Mouse (Mus musculus): ENCODE data around the gene Mertk.
"Not testable (repeated sequence)": the region's sequence is repeated elsewhere in the genome, so short reads cannot be mapped to it uniquely, and the experiment has no call there.

Gene Mertk

GRCm38 (mm10) chr2:128698693-128699181 is at the start of gene Mertk:
Gene Mertk (plus strand): TSS chr2:128698956.
- peak; percentile 11 to 48 for DNase-seq (ENCODE audit: low spot score in 2 of 2)

- DNase-seq (ENCODE audit: low spot score in 2 of 2) = no peak
Observed at GRCm38 (mm10) chr2:128680661-128681060, 18.1 kb upstream of the Mertk start.

- peak; percentile 75 to 91 for DNase-seq (ENCODE audit: low spot score in 2 of 2)
Observed at GRCm38 (mm10) chr2:128686921-128687557, 11.7 kb upstream of the Mertk start, which contains the start of gene Anapc1. Gene Anapc1 (minus strand): TSS chr2:128687391.

GRCm38 (mm10) chr2:128687558-128688120 is 11.1 kb upstream of the Mertk start:
- DNase-seq (ENCODE audit: low spot score in 2 of 2) = no peak

- no peak for DNase-seq (ENCODE audit: low spot score in 2 of 2)
Observed at GRCm38 (mm10) chr2:128692336-128692735, 6.4 kb upstream of the Mertk start.

- DNase-seq (ENCODE audit: low spot score in 2 of 2) = no peak
Observed at GRCm38 (mm10) chr2:128692771-128693170, 6.0 kb upstream of the Mertk start.

GRCm38 (mm10) chr2:128693236-128693635 is 5.5 kb upstream of the Mertk start:
- no peak for DNase-seq (ENCODE audit: low spot score in 2 of 2)

- not testable (repeated sequence) for DNase-seq (ENCODE audit: low spot score in 2 of 2)
Observed at GRCm38 (mm10) chr2:128693828-128694227, 4.9 kb upstream of the Mertk start.

GRCm38 (mm10) chr2:128694548-128694947 is 4.2 kb upstream of the Mertk start:
- no peak for DNase-seq (ENCODE audit: low spot score in 2 of 2)

- no peak for DNase-seq (ENCODE audit: low spot score in 2 of 2)
Observed at GRCm38 (mm10) chr2:128696426-128696825, 2.3 kb upstream of the Mertk start.

- DNase-seq (ENCODE audit: low spot score in 2 of 2) = no peak
Observed at GRCm38 (mm10) chr2:128697047-128697446, 1.7 kb upstream of the Mertk start.

GRCm38 (mm10) chr2:128697566-128697965 is 1.2 kb upstream of the Mertk start:
- no peak for DNase-seq (ENCODE audit: low spot score in 2 of 2)

GRCm38 (mm10) chr2:128698140-128698692 is 540 bp upstream of the Mertk start:
- peak in 1 of 2 experiments; percentile 60 for DNase-seq (ENCODE audit: low spot score in 2 of 2)

GRCm38 (mm10) chr2:128699201-128699885 is 587 bp downstream of the Mertk start:
- DNase-seq (ENCODE audit: low spot score in 2 of 2) = no peak

GRCm38 (mm10) chr2:128704474-128704873 is 5.7 kb downstream of the Mertk start:
- no peak for DNase-seq (ENCODE audit: low spot score in 2 of 2)

GRCm38 (mm10) chr2:128709264-128709663 is 10.5 kb downstream of the Mertk start:
- DNase-seq (ENCODE audit: low spot score in 2 of 2) = no peak

GRCm38 (mm10) chr2:128710609-128711008 is 11.9 kb downstream of the Mertk start:
- DNase-seq (ENCODE audit: low spot score in 2 of 2) = no peak

- no peak for DNase-seq (ENCODE audit: low spot score in 2 of 2)
Observed at GRCm38 (mm10) chr2:128712940-128713339, 14.2 kb downstream of the Mertk start.

GRCm38 (mm10) chr2:128713548-128714003 is 14.8 kb downstream of the Mertk start:
- DNase-seq (ENCODE audit: low spot score in 2 of 2) = no peak

- DNase-seq (ENCODE audit: low spot score in 2 of 2) = no peak
Observed at GRCm38 (mm10) chr2:128714724-128715241, 16.0 kb downstream of the Mertk start.

GRCm38 (mm10) chr2:128715979-128716378 is 17.2 kb downstream of the Mertk start:
- no peak for DNase-seq (ENCODE audit: low spot score in 2 of 2)

GRCm38 (mm10) chr2:128719380-128719779 is 20.6 kb downstream of the Mertk start:
- no peak for DNase-seq (ENCODE audit: low spot score in 2 of 2)

Data from spleen, postnatal 10 days (tissue).